Mouse (Mus musculus) liver, postnatal 0 days (tissue): ENCODE data around the gene Gm13199. TPM values are rescaled to one million over a fixed set of nuclear protein-coding genes. Genes with fewer than 3 reads are reported as not detected.
A peak's percentile ranks its signal among the peaks of the same experiment; 100 is the strongest.

Experiments used
- ATAC-seq: fragments of 200-750 bp; cut with Nextera tagmentation; 2 replicates; pipeline ENCODE4 v1.8.0; 2017; ENCODE audit warnings: mild to moderate bottlenecking, moderate library complexity
- DNase-seq: peaks from one replicate; pipeline ENCODE4 v3.0.0-alpha.2; 2016
- H3K27ac ChIP-seq: fragments of 300-500 bp; sonication (generic); 2 replicates; pipeline ENCODE4 v1.5.1; 2014; ENCODE audit warnings: antibody characterized with exemption, moderate library complexity, mild to moderate bottlenecking, low read depth
- H3K27me3 ChIP-seq: fragments of 300-500 bp; sonication (generic); 2 replicates; pipeline ENCODE4 v1.6.1; 2014; ENCODE audit warnings: low read length, control low read depth, mixed read lengths; ENCODE audit not compliant: insufficient read depth
- H3K36me3 ChIP-seq: fragments of 300-500 bp; sonication (generic); replicated peaks from 2 replicates; pipeline ENCODE4 v1.6.1; 2014; ENCODE audit warnings: mild to moderate bottlenecking, control low read depth, low read length, moderate library complexity, mixed read lengths; ENCODE audit not compliant: insufficient read depth
- H3K4me1 ChIP-seq: fragments of 300-500 bp; sonication (generic); 2 replicates; pipeline ENCODE4 v1.6.1; 2014; ENCODE audit warnings: antibody characterized with exemption, mild to moderate bottlenecking, control low read depth; ENCODE audit not compliant: insufficient read depth
- H3K4me2 ChIP-seq: fragments of 300-500 bp; sonication (generic); 2 replicates; pipeline ENCODE4 v1.6.1; 2014; ENCODE audit warnings: low read depth, mild to moderate bottlenecking, low read length, moderate library complexity, mixed read lengths
- H3K4me3 ChIP-seq: fragments of 300-500 bp; sonication (generic); 2 replicates; pipeline ENCODE4 v1.5.1; 2014; ENCODE audit warnings: low read depth, low read length
- H3K9ac ChIP-seq: fragments of 300-500 bp; sonication (generic); replicated peaks from 2 replicates; pipeline ENCODE4 v1.6.1; 2014; ENCODE audit warnings: mild to moderate bottlenecking, moderate library complexity
- H3K9me3 ChIP-seq: fragments of 300-500 bp; sonication (generic); 2 replicates; pipeline ENCODE4 v1.6.1; 2016; ENCODE audit warnings: mild to moderate bottlenecking, control low read depth, low read length, mixed read lengths
- CTCF ChIP-seq: sonication (generic); IDR thresholded peaks from 2 replicates; pipeline ENCODE4 v1.5.1; 2016; ENCODE audit warnings: antibody characterized with exemption, low read depth
- EP300 ChIP-seq: IDR thresholded peaks from 2 replicates; pipeline ENCODE4 v1.6.1; 2016; ENCODE audit warnings: antibody characterized with exemption, low read depth, mild to moderate bottlenecking
- WGBS: fragments of 180-500 bp; shearing (Covaris S2); extraction: QIAGEN DNeasy Blood & Tissue Kit; methylation state at CpG from one replicate; pipeline ENCODE4 v1.1.7; 2014; ENCODE audit not compliant: insufficient replicate concordance; 5-methylcytosine and 5-hydroxymethylcytosine counted together
- polyA plus RNA-seq: library from polyadenylated mRNA; unstranded; fragments of >200 nt; fragmentation: Nextera tagmentation; extraction: Ambion mirVana; gene quantifications from 2 replicates; pipeline ENCODE4 v1.2.1, GENCODE M21; 2015

Gene Gm13199
- polyA plus RNA-seq, 1 experiment from 2014 or later = 0.21 TPM

DNA sequence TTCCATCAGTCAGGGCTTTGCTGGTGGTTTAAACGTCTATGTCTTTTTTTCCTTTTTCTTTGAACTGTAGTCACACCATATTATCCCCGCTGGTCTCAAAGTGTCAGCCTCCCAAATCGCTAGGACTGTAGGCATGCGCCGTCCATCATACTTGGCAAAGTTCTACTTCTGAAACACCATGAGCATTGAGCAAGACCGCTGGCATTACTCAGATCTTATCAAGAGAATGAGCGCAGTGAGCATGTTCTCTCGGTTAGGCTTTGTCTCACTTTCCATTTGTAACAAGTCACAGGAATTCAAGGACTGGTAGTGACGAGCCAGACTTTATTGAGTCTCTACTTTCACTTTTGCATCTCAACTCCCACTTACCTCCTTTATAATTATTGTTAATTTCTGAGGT lies 11.6 kb downstream of the Gm13199 start:
- Histone ChIP-seq H3K4me3 (no peak overlapping the region), H3K27ac (no peak overlapping the region), H3K9me3 (no peaks in the 10 kb centered on the region), H3K9ac (no peak overlapping the region), H3K27me3 (no peaks in the 10 kb centered on the region), H3K4me2 (no peak overlapping the region), H3K4me1 (peaks cover 5% of the 10 kb centered on the region), H3K36me3 (peaks cover 11% of the 10 kb centered on the region)
- ATAC-seq (no peak), DNase-seq (no peak)
- WGBS = 78% methylated on average over 9 of the region's 9 CpGs
- TF ChIP-seq CTCF (no peak), EP300 (no peak)

DNA sequence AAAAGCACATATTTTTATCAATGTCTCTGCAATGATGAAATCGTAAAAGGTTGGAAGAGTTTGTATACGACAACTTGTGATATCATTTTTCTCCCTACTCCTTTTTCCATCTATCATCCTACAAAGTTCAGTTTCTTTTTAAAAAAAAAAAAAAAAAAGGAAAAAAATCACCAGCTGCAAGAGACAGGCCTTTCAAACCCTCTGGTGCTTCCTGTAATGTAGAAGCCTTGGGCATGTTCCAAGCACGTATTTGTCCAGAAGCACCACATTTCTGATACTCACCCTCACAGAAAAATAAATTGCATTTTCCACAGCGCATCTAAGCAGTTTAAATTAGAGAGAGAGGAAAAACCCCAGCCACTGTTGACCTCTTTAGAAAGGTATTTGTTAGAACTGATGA lies 16.9 kb downstream of the Gm13199 start:
- Histone ChIP-seq H3K9ac (peak overlapping the region; percentile 85), H3K27ac (peak overlapping the region; percentile 86; the same call in 1 of the 2 replicates), H3K27me3 (no peaks in the 10 kb centered on the region), H3K4me1 (peaks cover 8% of the 10 kb centered on the region), H3K36me3 (peaks cover 16% of the 10 kb centered on the region), H3K4me2 (peak overlapping the region; percentile 74), H3K9me3 (no peaks in the 10 kb centered on the region), H3K4me3 (peak overlapping the region; percentile 81)
- TF ChIP-seq CTCF (no peak), EP300 (no peak)
- no peak for DNase-seq
- WGBS = 21% methylated on average over 4 of the region's 4 CpGs
- no peak for ATAC-seq

DNA sequence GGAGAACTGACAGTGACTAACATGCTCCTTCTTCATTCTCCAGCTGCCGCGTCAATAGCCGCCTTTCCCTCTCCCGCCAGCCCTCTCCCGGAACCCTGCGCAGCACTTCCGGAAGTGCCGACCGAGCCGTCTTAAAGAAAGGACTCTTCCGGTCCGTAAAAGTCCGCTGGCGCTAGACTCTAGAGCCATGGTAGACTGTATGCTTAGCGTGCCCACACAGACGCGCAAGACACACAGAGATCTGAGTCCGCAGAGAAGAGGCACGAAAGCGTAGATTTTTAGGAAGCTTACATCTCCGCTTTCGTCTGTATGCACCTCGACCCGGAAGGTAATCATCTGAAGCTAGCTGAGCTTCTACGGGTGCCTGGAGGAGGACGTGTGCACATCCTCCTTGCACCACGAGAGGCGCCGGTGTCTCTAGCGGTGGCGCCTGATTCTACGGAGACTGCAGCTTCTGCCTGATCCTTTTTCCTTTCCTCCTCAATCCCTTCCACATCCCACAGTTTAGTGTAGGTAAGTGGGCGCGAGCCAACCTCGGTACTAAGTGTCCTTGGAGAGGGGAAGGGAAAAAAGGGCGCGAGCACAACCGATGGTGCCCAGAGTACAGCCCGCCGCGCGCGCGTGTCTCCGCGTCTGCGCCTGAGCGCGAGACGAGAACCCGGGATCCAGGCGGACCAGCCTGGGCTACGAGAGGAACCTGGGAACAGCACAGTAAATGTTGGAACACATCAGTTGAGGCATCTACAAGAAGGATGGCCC lies 17.7 kb downstream of the Gm13199 start, which contains the start of the genes Nudt5 and Cdc123:
TSS of gene Nudt5 (plus strand) at position 147 of the 759 bp plus-strand sequence.
TSS of gene Cdc123 (minus strand) at position 292 of the 759 bp plus-strand sequence.
- WGBS = under 1% methylated on average over 53 of the region's 53 CpGs
- TF ChIP-seq CTCF (peak; percentile 89), EP300 (peak; percentile 71; the same call in 1 of the 2 replicates)
- Histone ChIP-seq H3K9me3 (no peaks in the 10 kb centered on the region), H3K9ac (peak within 1 kb of the TSS; percentile 85), H3K27ac (peak within 1 kb of the TSS; percentile 86), H3K4me2 (peak within 1 kb of the TSS; percentile 74), H3K27me3 (no peaks in the 10 kb centered on the region), H3K4me1 (peaks cover 8% of the 10 kb centered on the region), H3K36me3 (peaks cover 20% of the 10 kb centered on the region), H3K4me3 (peak within 1 kb of the TSS; percentile 81)
- ATAC-seq (peak; percentile 98), DNase-seq (peak; percentile 88)

DNA sequence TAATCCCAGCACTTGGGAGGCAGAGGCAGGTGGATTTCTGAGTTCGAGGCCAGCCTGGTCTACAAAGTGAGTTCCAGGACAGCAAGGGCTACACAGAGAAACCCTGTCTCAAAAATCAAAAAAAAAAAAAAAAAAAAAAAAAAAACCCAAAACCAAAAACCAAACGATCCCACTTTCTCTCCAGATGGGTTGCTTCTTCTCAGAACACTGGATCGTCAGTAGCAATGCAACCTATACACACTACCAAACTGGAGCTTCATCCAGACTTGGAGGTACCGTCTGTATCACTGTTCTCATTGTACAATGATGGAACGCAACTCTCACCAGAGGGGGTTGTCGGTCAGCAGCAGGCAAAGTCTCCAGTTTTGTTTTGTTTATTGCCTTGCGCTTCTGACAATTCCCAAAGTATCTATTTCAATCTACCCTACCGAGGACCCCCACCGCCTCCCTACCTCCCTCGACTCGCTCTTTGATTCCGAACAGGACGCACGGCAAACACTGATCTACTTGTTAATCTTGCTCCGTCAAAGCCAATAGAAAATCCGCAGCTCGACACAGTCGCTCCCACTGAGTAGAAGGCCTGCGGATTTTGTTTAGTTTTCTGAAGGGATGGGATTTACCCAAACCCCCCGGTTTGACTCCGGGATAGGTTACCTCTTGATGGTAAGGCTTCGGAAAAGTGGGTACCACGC lies 18.4 kb downstream of the Gm13199 start:
- Histone ChIP-seq H3K4me2 (peak overlapping the region; percentile 74), H3K27me3 (no peaks in the 10 kb centered on the region), H3K4me3 (peak overlapping the region; percentile 81), H3K27ac (peak overlapping the region; percentile 86), H3K4me1 (peaks cover 8% of the 10 kb centered on the region), H3K36me3 (peaks cover 26% of the 10 kb centered on the region), H3K9ac (peak overlapping the region; percentile 85), H3K9me3 (no peaks in the 10 kb centered on the region)
- DNase-seq (no peak), ATAC-seq (peak; percentile 46)
- WGBS = 4% methylated on average over 23 of the region's 23 CpGs
- TF ChIP-seq EP300 = no peak
- no peak for TF ChIP-seq CTCF

DNA sequence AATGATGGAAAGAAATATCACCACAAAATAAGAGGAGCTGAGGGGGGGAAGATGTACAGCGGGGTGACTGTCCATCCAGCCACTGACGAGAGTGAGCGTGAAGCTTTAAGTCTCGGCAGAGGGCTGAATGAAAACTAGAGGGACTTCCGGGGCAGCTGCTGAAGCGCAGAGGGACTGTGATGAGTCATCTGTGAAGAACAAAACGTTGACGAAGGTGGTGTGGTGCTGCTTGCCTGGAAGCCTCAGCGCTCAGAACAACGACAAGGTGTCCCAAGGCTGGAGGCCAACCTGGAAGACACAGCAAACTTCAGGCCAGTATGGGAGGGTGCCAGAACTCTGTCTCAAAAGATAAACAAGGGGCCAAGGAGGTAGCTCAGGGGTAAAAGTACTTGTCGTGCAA lies 21.9 kb downstream of the Gm13199 start:
- Histone ChIP-seq H3K9me3 (no peaks in the 10 kb centered on the region), H3K4me1 (peaks cover 3% of the 10 kb centered on the region; the same call in 1 of the 2 replicates), H3K27ac (no peak overlapping the region), H3K4me2 (no peak overlapping the region), H3K27me3 (no peaks in the 10 kb centered on the region), H3K4me3 (no peak overlapping the region), H3K36me3 (peaks cover 41% of the 10 kb centered on the region), H3K9ac (no peak overlapping the region)
- TF ChIP-seq EP300 = no peak
- TF ChIP-seq CTCF = no peak
- no peak for ATAC-seq
- DNase-seq = no peak
- WGBS = 95% methylated on average over 11 of the region's 11 CpGs

DNA sequence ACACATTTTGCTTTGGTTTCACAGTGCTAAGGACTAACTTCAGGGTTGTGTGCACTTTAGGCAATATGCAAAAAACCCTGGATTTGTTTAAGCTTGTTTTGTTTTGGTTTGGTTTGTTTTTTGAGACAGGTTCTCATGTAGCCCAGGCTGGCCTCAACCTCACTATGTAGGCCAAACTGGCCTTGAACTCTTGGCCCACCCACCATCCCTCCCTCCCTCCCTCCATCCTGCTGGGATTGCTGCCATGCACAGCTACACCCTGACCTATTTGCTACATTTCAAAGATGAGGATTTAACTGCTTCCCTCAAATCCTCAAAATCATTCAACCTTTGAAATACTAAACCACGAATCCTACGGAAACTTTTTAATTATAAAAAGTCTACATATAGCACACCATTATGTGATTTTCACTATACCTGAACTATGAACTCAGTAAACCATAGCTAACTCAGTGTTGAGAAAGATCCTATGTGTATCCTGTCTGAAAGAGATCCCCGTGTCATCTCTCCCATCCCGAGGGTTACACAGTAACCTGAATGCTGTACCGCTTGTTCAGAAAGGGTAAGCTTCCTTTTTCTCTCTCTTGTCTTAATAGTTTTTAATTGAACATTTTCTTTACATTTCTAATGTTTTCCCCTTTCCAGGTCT lies 37.3 kb downstream of the Gm13199 start:
- ATAC-seq = peak; percentile 69
- DNase-seq = no peak
- peaks cover 15% of the 10 kb centered on the region for H3K36me3 ChIP-seq
- H3K9ac ChIP-seq = no peak overlapping the region
- TF ChIP-seq EP300 (no peak), CTCF (no peak)
- no peaks in the 10 kb centered on the region for H3K9me3 ChIP-seq
- peak overlapping the region; percentile 42 for H3K4me2 ChIP-seq
- 68% methylated on average over 5 of the region's 5 CpGs for WGBS
- H3K27ac ChIP-seq = peak overlapping the region; percentile 75
- no peaks in the 10 kb centered on the region for H3K27me3 ChIP-seq
- H3K4me1 ChIP-seq = peaks cover 10% of the 10 kb centered on the region
- H3K4me3 ChIP-seq = peak overlapping the region; percentile 13; the same call in 1 of the 2 replicates
